Mouse (Mus musculus) brain, embryonic 18.5 days (tissue): Measurements from ENCODE around the gene Hmgxb4.
"Not testable (repeated sequence)": the region's sequence is repeated elsewhere in the genome, so short reads cannot be mapped to it uniquely, and the experiment has no call there.

Experiments
- DNase-seq: peaks from one replicate; pipeline ENCODE4 v3.0.0-alpha.2; 2012; ENCODE audit warnings: low read depth, low spot score

The Hmgxb4 gene

DNA sequence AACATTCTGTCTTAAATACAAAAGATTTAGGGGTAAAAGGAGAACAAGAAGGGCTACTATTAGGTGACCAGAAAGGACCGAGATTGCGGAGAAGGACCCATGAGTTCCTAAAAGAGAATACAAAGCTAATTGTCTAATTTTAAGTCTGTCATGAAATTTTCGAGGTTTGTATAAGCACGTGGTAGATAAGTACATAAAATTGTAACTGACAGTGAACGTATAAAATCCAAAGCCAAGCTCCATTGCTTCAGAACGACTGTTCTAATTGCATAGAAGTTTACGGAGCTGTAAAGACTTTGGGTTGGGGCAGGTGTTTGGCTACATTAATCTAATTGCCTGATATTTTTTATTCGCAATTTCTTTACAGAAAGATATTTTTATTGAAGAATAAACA is at the start of gene Hmgxb4:
Hmgxb4 (plus strand) TSS at position 276 of the 394 bp plus-strand sequence.
- DNase-seq = no peak

DNA sequence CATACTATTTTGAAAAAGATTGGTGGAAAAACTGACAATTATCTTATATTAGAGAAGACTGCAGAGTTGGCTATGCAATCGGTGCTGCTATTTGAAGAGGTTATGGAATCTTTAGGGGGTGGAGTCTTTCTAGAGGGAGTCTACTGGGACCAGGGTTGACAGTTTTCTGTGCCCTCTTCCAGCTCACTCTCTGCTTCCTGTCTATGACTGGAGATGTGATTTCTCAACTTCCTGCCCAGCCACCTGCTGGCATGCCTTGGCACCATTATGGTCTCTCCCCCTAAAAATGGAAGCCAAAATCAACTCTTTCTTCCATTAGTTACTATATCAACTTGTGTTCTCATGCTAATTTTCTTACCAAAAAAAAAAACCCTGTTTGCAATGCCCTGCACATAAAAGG is 43.7 kb upstream of the Hmgxb4 start:
- no peak for DNase-seq

DNA sequence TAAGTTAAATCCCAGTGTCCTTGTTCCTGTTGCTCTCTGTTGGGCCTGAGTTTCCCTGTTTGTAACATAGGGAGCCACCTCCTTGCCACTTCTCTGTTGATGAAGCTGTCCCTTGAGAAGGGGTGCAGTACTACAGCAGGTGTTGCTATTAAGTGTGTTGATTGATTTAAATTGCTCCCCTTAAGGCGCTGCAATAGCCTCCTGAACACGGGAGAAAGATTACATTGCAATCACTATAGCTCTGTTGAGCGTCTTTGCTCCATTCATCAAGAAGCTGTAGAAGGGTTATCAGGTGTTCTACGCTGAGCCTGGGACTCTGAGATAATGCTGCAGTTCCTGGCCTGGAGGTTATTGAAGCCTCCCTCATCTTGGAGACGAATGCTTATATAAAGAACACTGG is 29.2 kb upstream of the Hmgxb4 start:
- no peak for DNase-seq

DNA sequence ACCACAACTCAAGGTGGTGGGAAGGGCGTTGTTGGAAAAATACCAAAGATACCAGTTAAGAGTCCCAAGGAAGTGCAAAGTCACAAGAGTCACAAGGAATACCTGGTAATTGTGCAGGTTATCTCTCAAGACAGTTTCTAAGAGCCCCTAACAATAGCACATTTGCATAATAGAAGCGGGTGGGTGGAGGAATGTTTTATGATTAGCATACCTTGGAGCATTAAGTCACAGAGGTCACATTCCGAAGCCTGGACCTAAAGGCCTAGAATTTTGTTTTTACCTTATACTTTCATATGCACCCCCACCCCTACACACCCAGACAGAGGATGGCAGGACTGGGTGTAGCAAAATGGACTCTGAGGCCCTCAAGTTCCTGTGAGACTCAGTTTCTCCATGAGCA is 22.9 kb upstream of the Hmgxb4 start:
- DNase-seq = not testable (repeated sequence)

DNA sequence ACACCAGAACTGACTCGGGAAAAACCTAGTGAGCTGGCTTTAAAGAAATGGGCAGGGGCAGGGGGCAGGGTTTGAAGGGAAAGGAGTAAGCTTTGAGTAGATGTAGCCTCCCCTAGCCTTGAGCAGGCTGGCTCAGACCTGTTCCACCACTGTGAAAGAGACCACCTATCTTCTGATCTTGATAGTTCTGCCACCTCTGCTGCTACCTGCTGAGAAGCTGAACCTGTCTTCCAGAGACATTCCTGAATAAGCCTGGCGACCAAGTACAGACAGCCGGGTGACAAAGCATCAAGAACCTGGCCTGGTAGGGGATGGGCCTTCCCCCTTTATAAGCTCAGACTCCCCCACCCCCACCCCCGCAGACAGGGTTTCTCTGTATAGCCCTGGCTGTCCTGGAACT is 21.5 kb upstream of the Hmgxb4 start:
- no peak for DNase-seq

DNA sequence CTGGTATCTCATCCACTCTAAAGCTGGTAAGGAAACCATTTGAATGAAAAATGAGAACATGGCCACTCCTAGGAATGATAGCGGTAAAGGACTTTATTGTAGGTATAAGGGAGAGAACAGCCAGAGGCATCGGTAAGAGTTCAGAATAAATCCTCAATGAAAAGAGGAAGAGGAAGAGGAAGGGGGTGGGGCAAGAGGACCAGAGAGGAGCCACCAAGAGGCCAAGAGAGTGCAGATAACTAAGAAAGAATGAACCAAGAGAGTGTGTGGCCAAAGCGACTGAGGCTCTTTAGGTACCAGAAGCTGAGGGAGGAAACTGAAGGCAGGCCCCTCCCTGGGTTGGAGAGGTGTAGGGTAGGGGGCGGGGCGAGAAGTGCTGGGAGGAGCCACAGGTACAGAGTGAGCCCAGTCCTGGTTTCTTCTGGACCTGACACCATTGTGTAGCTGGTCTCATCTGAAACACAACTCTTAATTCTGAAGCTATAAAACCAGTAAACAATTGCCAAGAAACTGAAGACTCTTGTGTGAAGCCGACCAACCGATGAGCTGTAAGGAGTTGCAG is 20.8 kb upstream of the Hmgxb4 start:
- DNase-seq = no peak

DNA sequence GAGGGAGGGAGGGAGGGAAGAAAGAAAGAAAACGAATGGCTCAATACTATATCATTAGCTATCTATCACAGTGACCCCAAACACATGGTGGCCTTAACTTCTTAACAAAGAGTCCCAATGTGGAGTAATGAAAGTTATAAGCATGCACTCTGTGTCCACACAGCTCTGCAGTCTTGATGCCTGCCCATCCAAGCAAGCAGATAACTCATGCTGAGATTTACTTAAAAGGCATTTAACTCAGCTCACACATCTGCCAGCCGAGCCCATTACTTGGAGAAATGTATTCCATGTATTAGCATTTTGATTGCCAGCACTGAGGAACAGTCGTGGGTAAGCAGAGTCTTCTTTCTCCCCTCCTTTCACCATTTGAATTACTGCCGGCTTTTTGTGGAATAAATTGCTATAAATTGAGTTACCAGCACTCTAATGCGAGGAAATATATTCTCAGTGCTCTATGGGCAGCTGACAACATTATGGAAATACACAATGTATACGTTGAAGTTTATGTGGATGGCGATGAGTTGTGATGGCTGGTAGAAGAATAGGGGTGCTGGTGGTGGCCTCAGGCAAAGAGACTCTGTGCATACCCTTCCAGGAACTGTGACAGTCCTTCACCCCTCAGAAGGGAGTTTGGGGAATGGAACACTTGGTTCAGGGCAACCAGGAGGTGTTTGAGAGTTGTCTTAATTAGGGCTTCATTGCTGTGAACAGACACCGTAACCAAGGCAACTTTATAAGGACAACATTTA is 19.9 kb upstream of the Hmgxb4 start:
- no peak for DNase-seq

DNA sequence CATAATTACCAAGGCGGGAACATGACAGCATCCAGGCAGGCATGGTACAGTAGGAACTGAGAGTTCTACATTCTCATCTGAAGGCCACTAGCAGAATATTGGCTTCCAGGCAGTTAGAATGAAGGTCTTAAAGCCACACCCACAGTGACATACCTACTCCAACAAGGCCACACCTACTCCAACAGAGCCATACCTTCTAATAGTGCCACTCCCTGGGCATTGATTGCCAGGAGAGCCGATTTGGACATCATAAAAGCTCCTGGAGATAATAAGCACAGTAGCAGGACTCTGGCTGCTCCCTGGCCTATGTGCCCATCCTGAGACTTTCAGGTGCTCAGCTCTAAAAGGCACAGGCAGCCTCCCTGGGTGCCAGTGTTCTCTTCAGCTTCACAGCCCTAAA is 19.3 kb upstream of the Hmgxb4 start:
- no peak for DNase-seq

DNA sequence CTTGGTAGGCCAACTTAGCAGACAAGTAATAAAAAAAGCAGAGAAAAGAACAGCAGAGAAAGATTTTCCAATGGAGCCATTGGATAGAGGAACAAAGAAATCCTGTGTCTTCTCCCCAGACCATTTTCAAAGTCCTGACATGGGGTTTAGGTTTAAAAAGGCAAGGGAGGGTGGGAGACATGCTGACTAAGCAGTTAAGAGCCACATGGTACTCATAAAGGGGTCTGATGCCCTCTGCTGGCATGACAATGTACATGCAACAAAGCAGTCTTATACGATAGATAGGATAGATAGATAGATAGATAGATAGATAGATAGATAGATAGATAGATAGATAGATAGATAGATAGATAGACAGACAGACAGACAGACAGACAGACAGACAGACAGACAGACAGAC is 15.7 kb upstream of the Hmgxb4 start:
- no peak for DNase-seq

DNA sequence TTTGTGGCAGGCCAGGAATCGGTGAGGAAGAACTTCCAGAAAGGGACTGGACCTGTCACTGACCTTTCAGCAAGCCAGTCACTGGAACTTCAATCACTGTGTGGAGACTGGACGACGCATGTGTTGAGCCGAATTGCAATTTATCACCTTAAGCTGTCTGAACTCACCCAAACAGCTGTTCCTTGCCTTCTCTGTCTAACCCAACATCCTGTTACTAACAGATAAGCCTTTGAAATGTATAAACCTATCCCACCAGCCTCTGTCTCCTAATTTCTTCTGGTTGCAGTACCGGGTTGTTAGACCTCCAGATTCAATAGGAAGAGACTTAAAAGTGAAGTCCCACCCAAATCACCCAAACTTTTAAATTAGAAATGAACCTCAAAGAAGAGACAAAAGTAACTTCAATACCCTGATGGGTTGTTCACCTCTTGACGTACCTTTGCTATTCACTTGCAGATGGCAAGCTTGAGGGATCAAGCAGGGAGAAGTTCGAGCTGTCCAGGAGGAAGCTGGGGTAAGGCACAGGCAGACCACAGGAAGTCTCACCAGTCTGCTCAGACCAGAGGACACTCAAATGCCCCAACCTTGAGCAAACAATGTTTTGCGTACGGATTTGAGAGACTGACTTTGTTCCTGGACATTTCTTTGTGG is 13.0 kb upstream of the Hmgxb4 start:
- DNase-seq = no peak

DNA sequence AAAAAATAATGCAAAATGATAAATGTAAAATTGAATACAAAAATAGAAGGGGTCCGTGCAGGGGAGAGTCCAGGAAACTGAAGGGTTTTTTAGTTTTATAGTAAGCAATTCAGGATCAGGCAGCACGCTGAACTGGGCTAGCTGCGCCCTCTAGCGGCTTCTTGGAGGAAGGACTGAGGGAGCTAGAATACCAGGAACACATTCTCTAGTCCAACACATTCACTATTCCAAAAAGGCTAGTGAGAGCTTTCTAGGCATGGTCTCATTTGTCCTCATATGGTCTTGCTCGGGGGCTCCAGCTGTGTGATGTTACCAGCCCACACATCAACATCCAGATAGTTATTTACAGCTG is 12.5 kb upstream of the Hmgxb4 start:
- no peak for DNase-seq

DNA sequence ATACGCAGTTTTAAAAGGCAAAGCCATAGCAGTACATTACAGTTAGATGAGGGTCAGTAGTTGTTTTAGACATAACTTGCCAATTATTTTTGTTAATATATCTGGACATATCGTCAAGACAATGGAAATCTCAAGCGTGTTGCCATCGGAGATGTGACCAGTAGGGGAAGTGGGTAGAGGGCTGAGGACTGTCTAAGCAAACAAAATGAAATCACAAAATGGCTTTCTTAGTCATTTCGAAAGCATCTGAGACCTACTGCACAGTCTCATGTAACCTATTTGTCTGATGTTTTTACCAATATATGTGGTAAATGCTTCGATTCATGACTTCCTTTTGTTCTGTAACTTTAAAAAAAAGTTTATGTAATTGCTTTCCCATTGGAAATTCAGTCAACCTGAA is 11.3 kb upstream of the Hmgxb4 start:
- DNase-seq = no peak

DNA sequence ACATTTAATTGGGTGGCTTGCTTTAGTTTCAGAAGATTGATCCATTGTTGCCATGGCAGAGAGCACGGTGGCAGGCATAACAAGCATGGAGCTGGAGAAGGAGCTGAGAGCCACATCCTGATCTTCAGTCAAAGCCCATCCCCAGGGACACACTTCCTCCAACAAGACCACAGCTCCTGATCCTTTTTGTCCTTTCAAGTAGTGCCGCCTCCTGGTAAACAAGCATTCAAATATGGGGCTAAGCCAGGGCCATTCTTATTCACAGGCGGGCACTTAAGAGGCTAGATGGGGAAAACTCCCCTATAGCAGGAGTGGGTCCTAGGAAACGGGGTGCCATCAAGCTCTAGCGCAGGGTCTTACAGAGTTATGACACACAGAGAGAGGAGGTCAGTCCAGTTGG is 5.7 kb upstream of the Hmgxb4 start:
- no peak for DNase-seq

DNA sequence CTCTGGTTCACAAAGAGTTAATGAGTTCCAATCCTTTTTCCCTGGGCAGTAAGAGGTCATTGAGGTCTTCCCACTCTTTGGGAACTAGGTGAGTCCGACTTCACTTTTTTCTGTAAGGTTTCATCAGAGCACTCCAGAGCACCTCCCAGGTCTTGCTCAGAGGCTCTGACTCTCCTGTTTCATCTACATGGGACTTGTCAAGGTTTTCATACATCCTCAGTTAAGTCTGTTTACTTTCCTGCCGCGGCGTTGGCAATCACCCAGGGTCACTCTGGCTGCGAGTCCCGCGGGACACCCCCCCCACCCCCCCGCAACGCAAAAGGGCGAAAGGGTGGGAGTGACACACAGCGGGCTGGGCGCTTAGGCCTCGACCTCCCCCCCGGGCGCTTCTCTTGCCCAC is 3.1 kb upstream of the Hmgxb4 start:
- no peak for DNase-seq

DNA sequence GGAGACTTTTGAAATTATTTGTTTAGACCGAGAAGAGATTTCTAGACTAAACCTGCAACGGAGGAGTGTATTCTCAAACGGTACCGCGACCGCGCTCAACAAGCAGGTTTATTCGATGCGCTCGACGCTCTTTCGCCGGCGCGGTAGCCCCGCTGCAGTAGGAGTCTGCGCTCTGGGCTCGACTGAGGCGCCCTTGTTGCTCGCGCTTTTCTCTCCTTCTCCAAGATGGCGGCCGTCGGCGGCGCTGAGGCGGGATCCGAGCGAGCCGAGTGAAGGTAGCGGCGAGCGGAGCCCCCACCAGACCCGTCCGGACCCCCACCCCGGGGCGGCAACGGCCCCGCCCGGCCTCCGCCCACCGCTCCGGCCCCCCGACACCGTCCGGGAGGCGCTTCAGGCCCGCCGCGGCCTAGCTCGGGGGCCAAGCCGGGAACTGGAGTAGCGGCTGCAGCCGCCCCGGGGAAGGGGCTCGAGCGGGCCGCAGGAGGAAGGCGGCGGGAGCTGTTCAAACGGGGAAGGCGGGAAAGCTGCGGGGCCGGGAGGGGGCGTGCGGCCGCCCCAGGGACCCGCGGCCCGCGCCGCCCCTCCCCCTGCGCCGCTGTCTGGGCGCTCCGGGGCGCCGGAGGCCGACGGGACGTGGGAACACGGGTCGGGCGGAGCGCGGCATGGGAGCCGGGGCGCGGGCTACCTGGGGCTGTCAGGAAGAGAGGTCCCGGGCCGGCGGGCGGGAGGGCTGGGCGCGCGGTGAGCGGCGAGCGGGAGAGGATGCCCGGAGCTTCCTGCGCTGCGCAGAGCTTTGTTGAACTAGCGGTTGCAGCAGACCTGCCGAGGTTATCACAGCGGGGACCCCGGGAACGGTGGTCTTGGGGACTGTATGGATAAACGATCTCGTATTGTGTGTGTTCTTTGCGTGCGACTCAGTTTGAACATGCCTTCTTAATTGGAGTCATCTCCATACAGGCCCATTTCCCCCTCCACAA is 607 bp downstream of the Hmgxb4 start:
- DNase-seq = peak; percentile 77

DNA sequence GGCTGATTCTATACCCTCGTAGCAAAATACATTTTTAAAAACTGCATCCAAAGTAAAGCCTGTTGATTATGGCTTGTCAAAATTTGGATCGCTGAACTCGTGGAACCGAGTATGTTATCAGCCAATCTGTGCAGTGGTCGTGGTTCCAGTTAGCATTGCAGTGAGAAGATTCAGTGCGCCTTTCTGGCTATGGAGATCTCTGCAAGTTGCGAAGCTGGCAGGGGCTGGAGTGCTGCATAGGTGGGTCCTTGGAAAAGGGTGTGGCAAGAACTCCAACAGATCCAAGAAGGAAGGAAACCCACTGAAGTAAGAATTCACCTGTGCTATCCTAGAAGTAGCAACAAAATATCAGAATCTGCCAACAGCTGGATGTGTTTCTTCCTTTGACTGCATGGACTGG is 1.4 kb downstream of the Hmgxb4 start:
- DNase-seq = no peak

DNA sequence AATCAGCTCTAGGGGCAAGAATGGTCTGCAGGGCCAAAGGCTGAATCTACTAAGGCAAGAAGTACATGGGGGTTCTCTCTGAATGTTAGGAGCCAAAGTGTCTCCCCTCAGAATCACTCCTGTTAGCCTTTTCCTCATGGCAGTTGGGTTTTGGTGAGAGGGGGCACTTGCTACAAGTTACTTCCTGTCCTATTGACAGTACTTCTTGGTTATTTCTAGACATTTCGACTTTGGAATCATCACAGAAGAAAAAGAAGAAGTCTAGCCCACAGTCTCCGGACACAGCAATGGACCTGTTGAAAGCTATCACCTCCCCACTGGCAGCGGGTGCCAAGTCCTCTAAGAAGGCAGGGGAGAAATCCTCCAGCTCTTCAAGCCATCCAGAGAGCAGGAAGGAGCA is 7.3 kb downstream of the Hmgxb4 start:
- no peak for DNase-seq

DNA sequence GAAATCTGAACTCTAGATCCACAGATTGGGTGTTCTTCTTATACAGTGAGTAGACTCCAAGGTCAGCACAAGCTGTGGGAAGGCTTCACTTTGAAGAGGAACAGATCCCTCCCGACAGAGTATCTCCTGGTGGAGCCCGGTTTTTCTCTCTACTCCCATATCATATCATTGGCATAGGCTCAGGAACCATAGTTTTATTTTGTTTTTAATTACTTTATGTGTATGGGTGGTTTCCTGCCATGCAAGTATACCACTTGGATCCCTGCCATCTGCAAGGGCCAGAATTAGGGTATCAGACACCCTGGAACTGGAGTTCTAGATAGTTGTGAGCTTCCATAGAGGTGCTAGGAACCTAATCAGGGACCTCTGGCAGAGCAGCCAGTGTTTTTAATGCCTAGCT is 15.7 kb downstream of the Hmgxb4 start:
- no peak for DNase-seq

DNA sequence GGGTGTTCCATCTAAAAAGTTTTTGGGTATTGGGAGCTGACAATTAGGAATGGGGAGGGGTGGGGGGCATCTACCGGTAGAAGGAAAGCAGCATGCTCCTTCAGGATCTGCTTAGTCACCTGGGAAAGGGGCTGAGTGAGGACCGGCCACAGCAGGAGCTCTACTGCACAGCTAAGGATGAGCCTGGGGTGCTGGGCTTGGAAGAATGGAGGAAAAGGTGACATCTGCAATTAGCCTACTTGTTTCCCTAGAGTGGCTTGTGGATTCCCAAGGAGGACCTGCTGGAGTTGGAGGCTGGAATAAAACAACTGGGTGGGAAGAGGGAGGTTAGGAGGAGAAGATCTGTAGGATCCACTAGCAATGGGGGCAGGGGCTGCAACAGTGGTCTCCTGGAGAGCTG is 20.4 kb downstream of the Hmgxb4 start:
- no peak for DNase-seq

DNA sequence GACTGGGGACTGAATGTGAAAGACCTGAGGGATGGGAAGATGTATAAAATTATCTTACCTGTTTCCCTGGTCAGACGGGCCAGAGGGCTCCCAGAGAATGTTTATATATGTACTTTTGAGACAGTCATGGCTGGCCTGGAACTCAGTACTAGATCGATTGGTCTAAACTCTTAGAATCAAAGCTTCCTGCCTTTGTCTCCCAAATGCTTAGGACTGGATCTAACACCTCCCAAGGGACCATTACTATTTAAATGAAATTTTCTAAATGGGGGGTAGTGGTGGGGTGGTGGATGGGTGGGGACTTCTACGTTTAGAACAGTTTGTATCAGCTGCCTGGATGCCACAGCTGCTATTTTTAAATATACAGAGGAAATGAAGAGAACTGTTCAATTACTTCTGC is 20.8 kb downstream of the Hmgxb4 start:
- no peak for DNase-seq

DNA sequence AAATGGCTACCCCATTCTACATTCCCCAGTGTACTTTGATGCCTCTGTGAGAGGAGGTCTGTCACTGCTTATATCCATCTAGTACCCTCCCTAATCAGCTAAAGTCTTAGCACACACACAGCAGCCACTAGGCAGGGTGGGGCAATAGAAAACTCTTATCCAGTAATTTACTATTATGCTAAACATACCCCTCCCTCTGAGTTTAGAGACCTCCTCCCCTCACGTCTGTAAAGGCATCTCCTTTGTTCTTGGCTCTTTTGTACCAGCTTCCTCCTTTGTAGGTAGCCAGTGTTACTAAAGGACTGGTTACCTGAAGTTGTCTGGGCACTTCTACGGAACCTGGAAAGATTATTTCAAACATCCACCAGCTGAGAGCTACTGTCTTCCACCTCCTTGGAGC is 22.8 kb downstream of the Hmgxb4 start:
- DNase-seq = no peak

DNA sequence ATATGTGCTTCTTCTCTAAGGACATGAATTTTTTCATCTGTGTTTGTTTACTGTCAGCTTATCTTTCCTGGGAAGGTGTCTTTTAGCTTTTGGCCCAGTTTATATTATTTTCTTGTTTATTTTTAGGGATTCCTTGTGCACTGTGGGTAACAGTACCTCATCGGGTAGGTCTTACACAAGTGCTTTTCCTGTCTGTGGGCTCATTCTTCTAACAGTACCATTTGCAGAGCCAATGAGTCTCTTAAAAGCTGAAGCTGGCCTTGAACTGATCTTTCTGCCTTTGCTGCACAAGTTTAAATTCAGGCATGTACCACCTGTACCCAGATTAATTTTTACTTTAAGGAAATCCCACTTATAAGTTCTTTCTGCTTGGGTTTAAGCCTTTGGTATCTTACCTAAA is 23.3 kb downstream of the Hmgxb4 start:
- DNase-seq = no peak
